Mouse (Mus musculus): ENCODE measurements around the gene Nfkbia. TPM values are rescaled to one million over a fixed set of nuclear protein-coding genes. Genes with fewer than 3 reads are reported as not detected.

The Nfkbia gene
- polyA plus RNA-seq, 1 experiment, result 674 TPM

- no peak for TF ChIP-seq CTCF (IDR thresholded peaks at IDR 0.05; ENCODE audit: borderline replicate concordance, control insufficient read depth, extremely low read depth, insufficient read depth, low read length, poor library complexity)
- TF ChIP-seq POLR2A (IDR thresholded peaks at IDR 0.05; ENCODE audit: control insufficient read depth, extremely low read depth, insufficient read depth, low read length, poor library complexity), result no peak
- 97% methylated on average over 6 of the region's 6 CpGs for WGBS
- Histone ChIP-seq H3K4me1 (replicated peaks; ENCODE audit: control insufficient read depth, insufficient read depth, low read length) (peaks cover 26% of the 10 kb centered on the region), H3K4me3 (ENCODE audit: control insufficient read depth, insufficient read depth, low read length) (no peak overlapping the region), H3K27ac (ENCODE audit: control insufficient read depth, insufficient read depth, low read length) (no peak overlapping the region), H3K27me3 (ENCODE audit: control insufficient read depth, insufficient read depth, low read length) (no peaks in the 10 kb centered on the region), H3K36me3 (ENCODE audit: control insufficient read depth, insufficient read depth, low read length) (peaks cover 24% of the 10 kb centered on the region)
- DNase-seq, result no peak
Observed at GRCm38 (mm10) chr12:55484800-55485199, 7.6 kb downstream of the Nfkbia start.

- TF ChIP-seq CTCF (IDR thresholded peaks at IDR 0.05; ENCODE audit: borderline replicate concordance, control insufficient read depth, extremely low read depth, insufficient read depth, low read length, poor library complexity), result no peak
- no peak for TF ChIP-seq POLR2A (IDR thresholded peaks at IDR 0.05; ENCODE audit: control insufficient read depth, extremely low read depth, insufficient read depth, low read length, poor library complexity)
- DNase-seq, result no peak
- WGBS, result 81% methylated on average over 10 of the region's 10 CpGs
- Histone ChIP-seq H3K4me3 (ENCODE audit: control insufficient read depth, insufficient read depth, low read length) (no peak overlapping the region), H3K4me1 (replicated peaks; ENCODE audit: control insufficient read depth, insufficient read depth, low read length) (peaks cover 26% of the 10 kb centered on the region), H3K36me3 (ENCODE audit: control insufficient read depth, insufficient read depth, low read length) (peaks cover 18% of the 10 kb centered on the region), H3K27me3 (ENCODE audit: control insufficient read depth, insufficient read depth, low read length) (no peaks in the 10 kb centered on the region), H3K27ac (ENCODE audit: control insufficient read depth, insufficient read depth, low read length) (no peak overlapping the region; the same call in 1 of the 2 replicates)
Observed at GRCm38 (mm10) chr12:55484079-55484774, 8.2 kb downstream of the Nfkbia start.

- Histone ChIP-seq H3K27ac (ENCODE audit: control insufficient read depth, insufficient read depth, low read length) (no peak overlapping the region; the same call in 1 of the 2 replicates), H3K27me3 (ENCODE audit: control insufficient read depth, insufficient read depth, low read length) (no peaks in the 10 kb centered on the region), H3K4me3 (ENCODE audit: control insufficient read depth, insufficient read depth, low read length) (no peak overlapping the region), H3K36me3 (ENCODE audit: control insufficient read depth, insufficient read depth, low read length) (peaks cover 14% of the 10 kb centered on the region), H3K4me1 (replicated peaks; ENCODE audit: control insufficient read depth, insufficient read depth, low read length) (peaks cover 25% of the 10 kb centered on the region)
- 94% methylated on average over 5 of the region's 5 CpGs for WGBS
- no peak for DNase-seq
- no peak for TF ChIP-seq POLR2A (IDR thresholded peaks at IDR 0.05; ENCODE audit: control insufficient read depth, extremely low read depth, insufficient read depth, low read length, poor library complexity)
- no peak for TF ChIP-seq CTCF (IDR thresholded peaks at IDR 0.05; ENCODE audit: borderline replicate concordance, control insufficient read depth, extremely low read depth, insufficient read depth, low read length, poor library complexity)
Observed at GRCm38 (mm10) chr12:55483591-55483990, 8.9 kb downstream of the Nfkbia start.

DNA sequence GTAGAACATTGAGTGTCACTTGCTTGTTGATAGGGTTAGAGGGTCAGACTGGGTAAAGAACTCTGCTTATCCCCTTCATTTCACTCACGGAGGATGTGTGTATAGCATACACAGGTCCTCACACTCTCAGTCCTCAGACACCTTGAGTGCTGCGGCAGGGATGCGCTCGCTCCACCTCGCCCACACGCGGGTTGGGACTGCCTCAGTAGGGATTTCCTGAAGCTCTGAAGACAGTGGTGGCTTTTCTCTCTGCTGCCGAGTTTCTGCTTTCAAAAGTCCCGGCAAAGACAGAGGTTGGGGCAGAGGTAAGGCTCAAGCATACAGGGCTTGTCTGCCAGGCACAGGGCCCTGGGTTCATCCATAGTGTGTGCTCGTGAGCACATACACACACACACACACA, 9.7 kb downstream of the Nfkbia start:
- no peak for DNase-seq
- TF ChIP-seq POLR2A (IDR thresholded peaks at IDR 0.05; ENCODE audit: control insufficient read depth, extremely low read depth, insufficient read depth, low read length, poor library complexity) (no peak), CTCF (IDR thresholded peaks at IDR 0.05; ENCODE audit: borderline replicate concordance, control insufficient read depth, extremely low read depth, insufficient read depth, low read length, poor library complexity) (no peak)
- Histone ChIP-seq H3K36me3 (ENCODE audit: control insufficient read depth, insufficient read depth, low read length) (peaks cover 8% of the 10 kb centered on the region; the same call in 1 of the 2 replicates), H3K4me3 (ENCODE audit: control insufficient read depth, insufficient read depth, low read length) (no peak overlapping the region), H3K27me3 (ENCODE audit: control insufficient read depth, insufficient read depth, low read length) (no peaks in the 10 kb centered on the region), H3K27ac (ENCODE audit: control insufficient read depth, insufficient read depth, low read length) (no peak overlapping the region), H3K4me1 (replicated peaks; ENCODE audit: control insufficient read depth, insufficient read depth, low read length) (peaks cover 19% of the 10 kb centered on the region)
- 72% methylated on average over 10 of the region's 10 CpGs for WGBS

DNA sequence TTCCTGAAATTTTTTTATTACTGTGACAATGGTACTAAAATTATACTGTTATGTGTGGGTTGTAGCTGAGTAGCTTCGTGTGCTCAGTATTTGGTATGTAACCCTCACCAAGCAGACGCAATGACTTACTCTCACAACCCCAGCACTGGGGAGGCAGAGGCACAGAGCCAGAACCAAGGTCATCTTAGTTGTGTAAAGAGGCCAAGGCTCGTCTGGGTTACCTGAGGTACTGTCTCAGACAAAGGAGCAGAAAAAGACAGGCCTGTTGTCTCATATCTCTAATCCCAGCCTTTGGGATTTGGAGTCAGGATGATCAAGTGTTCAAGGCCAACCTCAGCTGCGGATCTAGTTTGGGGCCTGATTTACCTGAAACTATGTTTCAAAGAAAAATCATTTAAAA, 10.7 kb downstream of the Nfkbia start:
- no peak overlapping the region for H3K4me3 ChIP-seq (ENCODE audit: control insufficient read depth, insufficient read depth, low read length)
- peaks cover 19% of the 10 kb centered on the region for H3K4me1 ChIP-seq (replicated peaks; ENCODE audit: control insufficient read depth, insufficient read depth, low read length)
- no peak overlapping the region for H3K27ac ChIP-seq (ENCODE audit: control insufficient read depth, insufficient read depth, low read length)
- WGBS, result 93% methylated on average over 4 of the region's 4 CpGs
- no peaks in the 10 kb centered on the region; the same call in 1 of the 2 replicates for H3K36me3 ChIP-seq (ENCODE audit: control insufficient read depth, insufficient read depth, low read length)
- no peaks in the 10 kb centered on the region for H3K27me3 ChIP-seq (ENCODE audit: control insufficient read depth, insufficient read depth, low read length)
- no peak for TF ChIP-seq POLR2A (IDR thresholded peaks at IDR 0.05; ENCODE audit: control insufficient read depth, extremely low read depth, insufficient read depth, low read length, poor library complexity)
- TF ChIP-seq CTCF (IDR thresholded peaks at IDR 0.05; ENCODE audit: borderline replicate concordance, control insufficient read depth, extremely low read depth, insufficient read depth, low read length, poor library complexity), result no peak
- no peak for DNase-seq

DNA sequence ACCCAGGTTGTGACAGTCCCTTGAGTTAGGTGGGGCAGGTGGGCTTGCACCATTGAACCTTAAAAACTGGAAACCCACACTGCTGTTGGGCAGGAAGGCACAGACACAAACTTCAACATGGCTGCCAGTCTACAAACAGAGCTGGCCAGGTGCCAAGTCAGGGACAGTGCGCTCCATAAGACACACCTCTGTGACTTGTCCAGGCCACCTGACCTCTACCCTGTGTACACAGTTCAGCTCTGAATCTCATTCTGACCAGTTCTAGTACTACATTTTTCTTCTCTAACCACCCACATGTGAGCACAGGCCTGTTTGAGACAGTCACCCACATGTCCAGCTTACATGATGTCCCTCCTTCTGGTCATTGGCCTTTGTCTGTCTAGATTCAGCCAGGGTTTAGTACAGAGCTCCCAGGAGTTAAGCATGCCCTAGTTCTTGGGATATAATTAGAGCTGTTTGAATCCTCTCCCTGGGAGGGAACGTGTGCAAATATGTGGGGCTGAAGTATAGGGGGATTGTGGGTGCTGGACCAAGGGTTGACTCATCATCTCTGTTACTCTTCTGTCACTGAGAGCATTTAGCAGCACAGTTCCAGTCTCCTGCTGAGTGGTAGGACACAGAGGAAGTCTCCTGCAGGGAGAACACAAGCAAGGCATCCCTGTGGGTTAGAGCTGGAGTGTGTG, 11.8 kb downstream of the Nfkbia start:
- Histone ChIP-seq H3K36me3 (ENCODE audit: control insufficient read depth, insufficient read depth, low read length) (no peaks in the 10 kb centered on the region), H3K27me3 (ENCODE audit: control insufficient read depth, insufficient read depth, low read length) (no peaks in the 10 kb centered on the region), H3K27ac (ENCODE audit: control insufficient read depth, insufficient read depth, low read length) (no peak overlapping the region), H3K4me1 (replicated peaks; ENCODE audit: control insufficient read depth, insufficient read depth, low read length) (peaks cover 19% of the 10 kb centered on the region), H3K4me3 (ENCODE audit: control insufficient read depth, insufficient read depth, low read length) (no peak overlapping the region)
- 96% methylated on average over 2 of the region's 2 CpGs for WGBS
- TF ChIP-seq CTCF (IDR thresholded peaks at IDR 0.05; ENCODE audit: borderline replicate concordance, control insufficient read depth, extremely low read depth, insufficient read depth, low read length, poor library complexity), result no peak
- no peak for TF ChIP-seq POLR2A (IDR thresholded peaks at IDR 0.05; ENCODE audit: control insufficient read depth, extremely low read depth, insufficient read depth, low read length, poor library complexity)
- DNase-seq, result no peak

All from thymus, adult 2 months (tissue).